Mouse (Mus musculus) liver, embryonic 16.5 days (tissue): Measurements from ENCODE around the gene Rxylt1. TPM values are rescaled to one million over a fixed set of nuclear protein-coding genes. Genes with fewer than 3 reads are reported as not detected.

Source experiments
- ATAC-seq: fragments of 200-750 bp; cut with Nextera tagmentation; 2 replicates; pipeline ENCODE4 v1.8.0; 2017; ENCODE audit warnings: low read depth, mild to moderate bottlenecking, moderate number of reproducible peaks, moderate library complexity
- H3K27ac ChIP-seq: fragments of 300-500 bp; sonication (generic); 2 replicates; pipeline ENCODE4 v1.5.1; 2014; ENCODE audit warnings: mild to moderate bottlenecking, low read length
- H3K27me3 ChIP-seq: fragments of 300-500 bp; sonication (generic); 2 replicates; pipeline ENCODE4 v1.6.1; 2014; ENCODE audit warnings: low read depth, low read length, mixed read lengths; ENCODE audit not compliant: control insufficient read depth, insufficient read depth
- H3K36me3 ChIP-seq: fragments of 300-500 bp; sonication (generic); 2 replicates; pipeline ENCODE4 v1.6.1; 2014; ENCODE audit warnings: mild to moderate bottlenecking; ENCODE audit not compliant: control insufficient read depth, insufficient read depth
- H3K4me1 ChIP-seq: fragments of 300-500 bp; sonication (generic); 2 replicates; pipeline ENCODE4 v1.6.1; 2014; ENCODE audit warnings: low read depth, low read length, mixed read lengths; ENCODE audit not compliant: control insufficient read depth
- H3K4me2 ChIP-seq: fragments of 300-500 bp; sonication (generic); 2 replicates; pipeline ENCODE4 v1.6.1; 2014; ENCODE audit warnings: low read depth, low read length, mixed read lengths
- H3K4me3 ChIP-seq: fragments of 300-500 bp; sonication (generic); 2 replicates; pipeline ENCODE4 v1.5.1; 2014; ENCODE audit warnings: low read depth, mild to moderate bottlenecking, low read length
- H3K9ac ChIP-seq: fragments of 300-500 bp; sonication (generic); 2 replicates; pipeline ENCODE4 v1.6.1; 2014; ENCODE audit warnings: low read depth, low read length
- H3K9me3 ChIP-seq: fragments of 300-500 bp; sonication (generic); replicated peaks from 2 replicates; pipeline ENCODE4 v1.6.1; 2016; ENCODE audit warnings: low read length; ENCODE audit not compliant: control insufficient read depth
- WGBS: fragments of 180-500 bp; shearing (Covaris S2); extraction: QIAGEN DNeasy Blood & Tissue Kit; methylation state at CpG from one replicate; pipeline ENCODE4 v1.1.7; 2014; ENCODE audit not compliant: insufficient replicate concordance; 5-methylcytosine and 5-hydroxymethylcytosine counted together
- polyA plus RNA-seq: library from polyadenylated mRNA; unstranded; fragments of >200 nt; fragmentation: Nextera tagmentation; extraction: Ambion mirVana; gene quantifications from 2 replicates; pipeline ENCODE4 v1.2.1, GENCODE M21; 2015

Rxylt1 gene
- polyA plus RNA-seq, 1 experiment from 2014 or later = 11.4 TPM

DNA sequence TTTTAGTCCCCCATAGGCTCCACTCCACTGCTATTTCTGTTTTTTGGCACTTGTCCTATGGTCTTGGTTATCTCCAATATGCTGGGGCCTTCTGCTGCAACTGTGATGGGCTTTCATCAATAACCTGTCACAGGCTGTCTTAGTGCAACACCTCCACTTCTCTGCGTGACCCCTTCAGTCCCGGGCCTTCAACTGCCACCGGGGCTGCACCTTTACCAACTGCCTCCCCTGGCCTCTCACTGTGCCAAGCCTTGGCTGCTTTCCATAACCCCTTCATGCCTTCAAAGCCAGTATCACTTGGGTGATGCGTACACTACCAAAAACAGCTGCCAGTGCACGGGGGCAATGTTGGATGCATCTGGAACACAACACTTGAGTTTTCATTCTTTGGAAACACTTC is 5.5 kb upstream of the Rxylt1 start:
- Histone ChIP-seq H3K27ac (no peak overlapping the region), H3K4me1 (no peaks in the 10 kb centered on the region), H3K9ac (no peak overlapping the region), H3K4me3 (no peak overlapping the region), H3K4me2 (no peak overlapping the region), H3K36me3 (no peaks in the 10 kb centered on the region), H3K27me3 (no peaks in the 10 kb centered on the region), H3K9me3 (no peaks in the 10 kb centered on the region)
- WGBS = 60% methylated on average over 5 of the region's 5 CpGs
- no peak for ATAC-seq

GRCm38 (mm10) chr10:122096462-122096979 is 650 bp downstream of the Rxylt1 start:
- ATAC-seq = peak; percentile 53
- H3K9ac ChIP-seq = peak overlapping the region; percentile 69
- peaks cover 3% of the 10 kb centered on the region for H3K4me1 ChIP-seq
- WGBS = under 1% methylated on average over 48 of the region's 48 CpGs
- H3K36me3 ChIP-seq = no peaks in the 10 kb centered on the region
- no peaks in the 10 kb centered on the region for H3K27me3 ChIP-seq
- peak overlapping the region; percentile 67 for H3K4me3 ChIP-seq
- no peaks in the 10 kb centered on the region for H3K9me3 ChIP-seq
- peak overlapping the region; percentile 96 for H3K4me2 ChIP-seq
- peak overlapping the region; percentile 71 for H3K27ac ChIP-seq

GRCm38 (mm10) chr10:122090472-122090871 is 6.7 kb downstream of the Rxylt1 start:
- H3K4me1 ChIP-seq = no peaks in the 10 kb centered on the region
- no peak overlapping the region for H3K4me2 ChIP-seq
- H3K4me3 ChIP-seq = no peak overlapping the region
- no peaks in the 10 kb centered on the region for H3K9me3 ChIP-seq
- no peak overlapping the region for H3K9ac ChIP-seq
- no peaks in the 10 kb centered on the region for H3K27me3 ChIP-seq
- no peak for ATAC-seq
- 71% methylated on average over 1 of the region's 1 CpGs for WGBS
- peaks cover 12% of the 10 kb centered on the region for H3K36me3 ChIP-seq
- H3K27ac ChIP-seq = no peak overlapping the region

GRCm38 (mm10) chr10:122081352-122081751 is 15.8 kb downstream of the Rxylt1 start:
- no peak for ATAC-seq
- Histone ChIP-seq H3K4me2 (no peak overlapping the region), H3K4me3 (no peak overlapping the region), H3K27ac (no peak overlapping the region), H3K27me3 (no peaks in the 10 kb centered on the region), H3K9me3 (no peaks in the 10 kb centered on the region), H3K36me3 (no peaks in the 10 kb centered on the region), H3K9ac (no peak overlapping the region), H3K4me1 (no peaks in the 10 kb centered on the region)
- 65% methylated on average over 1 of the region's 1 CpGs for WGBS

- no peak overlapping the region for H3K9ac ChIP-seq
- no peak overlapping the region for H3K27ac ChIP-seq
- H3K9me3 ChIP-seq = no peaks in the 10 kb centered on the region
- no peaks in the 10 kb centered on the region for H3K27me3 ChIP-seq
- H3K4me2 ChIP-seq = no peak overlapping the region
- H3K4me3 ChIP-seq = no peak overlapping the region
- H3K36me3 ChIP-seq = no peaks in the 10 kb centered on the region
- no peaks in the 10 kb centered on the region for H3K4me1 ChIP-seq
- ATAC-seq = no peak
Measured at GRCm38 (mm10) chr10:122069153-122069552, 28.0 kb downstream of the Rxylt1 start.

GRCm38 (mm10) chr10:122055826-122056225 is 41.3 kb downstream of the Rxylt1 start:
- Histone ChIP-seq H3K27me3 (no peaks in the 10 kb centered on the region), H3K4me2 (no peak overlapping the region), H3K36me3 (no peaks in the 10 kb centered on the region), H3K9ac (no peak overlapping the region), H3K4me1 (no peaks in the 10 kb centered on the region), H3K4me3 (no peak overlapping the region), H3K9me3 (no peaks in the 10 kb centered on the region), H3K27ac (no peak overlapping the region)
- no peak for ATAC-seq
- 76% methylated on average over 6 of the region's 6 CpGs for WGBS

DNA sequence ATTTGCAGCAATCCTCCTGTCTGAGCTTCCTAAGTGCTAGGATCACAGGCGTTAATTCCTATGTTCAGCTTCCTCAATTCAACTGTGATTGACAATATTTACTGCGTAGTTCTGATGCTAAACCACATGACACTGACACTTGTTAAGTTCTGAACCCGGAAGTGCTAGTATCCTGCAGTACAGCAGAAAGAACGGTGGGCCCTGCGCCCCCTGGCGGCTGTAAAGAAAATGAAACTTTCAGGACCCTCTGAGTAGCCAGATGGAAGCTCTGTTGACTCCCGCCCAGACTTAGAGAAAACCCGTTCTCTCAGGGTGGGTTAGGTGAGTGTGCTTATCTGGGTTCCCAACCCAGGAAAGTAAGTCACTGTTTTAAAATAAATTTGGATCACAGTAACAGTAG is 42.6 kb downstream of the Rxylt1 start:
- no peaks in the 10 kb centered on the region for H3K9me3 ChIP-seq

DNA sequence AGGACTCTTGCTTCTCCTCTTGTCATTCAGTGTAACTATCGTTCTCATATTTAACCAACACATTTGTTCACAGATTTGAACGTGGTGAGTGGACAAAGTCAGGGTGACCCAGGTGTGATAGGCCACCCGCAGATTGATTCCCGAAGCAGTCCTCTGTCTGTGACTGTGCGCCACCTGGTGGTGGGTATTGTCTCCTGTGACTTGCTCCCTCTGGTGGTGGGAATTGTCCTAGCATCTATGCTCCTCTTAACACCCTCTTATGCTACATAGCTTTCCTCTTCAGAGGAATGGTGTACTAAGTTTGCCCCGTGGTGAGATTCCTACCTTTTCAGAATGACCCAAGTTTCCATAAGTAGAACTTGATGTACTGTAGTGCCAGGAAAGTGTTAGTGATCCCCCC is 45.3 kb downstream of the Rxylt1 start:
- no peak for ATAC-seq

More for the DNA sequence above, 42.6 kb downstream of the Rxylt1 start:
- H3K4me2 ChIP-seq = no peak overlapping the region
- no peak overlapping the region for H3K4me3 ChIP-seq
- no peak overlapping the region for H3K27ac ChIP-seq
- WGBS = 3% methylated on average over 8 of the region's 8 CpGs
- no peaks in the 10 kb centered on the region for H3K27me3 ChIP-seq
- no peak overlapping the region for H3K9ac ChIP-seq
- 0 out of 2 replicates have a peak, but pooled peaks have one; percentile 24 for ATAC-seq
- H3K4me1 ChIP-seq = no peaks in the 10 kb centered on the region
- no peaks in the 10 kb centered on the region for H3K36me3 ChIP-seq

GRCm38 (mm10) chr10:122047727-122048365 is 49.3 kb downstream of the Rxylt1 start:
- Histone ChIP-seq H3K27ac (no peak overlapping the region), H3K27me3 (peaks cover 24% of the 10 kb centered on the region)

More for the DNA sequence above, 45.3 kb downstream of the Rxylt1 start:
- no peak overlapping the region for H3K9ac ChIP-seq
- no peak overlapping the region for H3K27ac ChIP-seq
- WGBS = 29% methylated on average over 6 of the region's 6 CpGs
- H3K4me3 ChIP-seq = no peak overlapping the region
- no peaks in the 10 kb centered on the region for H3K9me3 ChIP-seq
- H3K4me2 ChIP-seq = no peak overlapping the region
- no peaks in the 10 kb centered on the region for H3K36me3 ChIP-seq
- no peaks in the 10 kb centered on the region for H3K4me1 ChIP-seq
- peaks cover 13% of the 10 kb centered on the region for H3K27me3 ChIP-seq

More at GRCm38 (mm10) chr10:122047727-122048365, 49.3 kb downstream of the Rxylt1 start:
- H3K9me3 ChIP-seq = no peaks in the 10 kb centered on the region
- peak overlapping the region; percentile 40; the same call in 1 of the 2 replicates for H3K9ac ChIP-seq
- H3K36me3 ChIP-seq = no peaks in the 10 kb centered on the region
- H3K4me2 ChIP-seq = peak overlapping the region; percentile 61
- H3K4me3 ChIP-seq = peak overlapping the region; percentile 62
- ATAC-seq = peak; percentile 56
- 9% methylated on average over 44 of the region's 44 CpGs for WGBS
- H3K4me1 ChIP-seq = no peaks in the 10 kb centered on the region; the same call in 1 of the 2 replicates
